ENCODE assay signal across 7 mouse cellular contexts in the genomic region with DNA sequence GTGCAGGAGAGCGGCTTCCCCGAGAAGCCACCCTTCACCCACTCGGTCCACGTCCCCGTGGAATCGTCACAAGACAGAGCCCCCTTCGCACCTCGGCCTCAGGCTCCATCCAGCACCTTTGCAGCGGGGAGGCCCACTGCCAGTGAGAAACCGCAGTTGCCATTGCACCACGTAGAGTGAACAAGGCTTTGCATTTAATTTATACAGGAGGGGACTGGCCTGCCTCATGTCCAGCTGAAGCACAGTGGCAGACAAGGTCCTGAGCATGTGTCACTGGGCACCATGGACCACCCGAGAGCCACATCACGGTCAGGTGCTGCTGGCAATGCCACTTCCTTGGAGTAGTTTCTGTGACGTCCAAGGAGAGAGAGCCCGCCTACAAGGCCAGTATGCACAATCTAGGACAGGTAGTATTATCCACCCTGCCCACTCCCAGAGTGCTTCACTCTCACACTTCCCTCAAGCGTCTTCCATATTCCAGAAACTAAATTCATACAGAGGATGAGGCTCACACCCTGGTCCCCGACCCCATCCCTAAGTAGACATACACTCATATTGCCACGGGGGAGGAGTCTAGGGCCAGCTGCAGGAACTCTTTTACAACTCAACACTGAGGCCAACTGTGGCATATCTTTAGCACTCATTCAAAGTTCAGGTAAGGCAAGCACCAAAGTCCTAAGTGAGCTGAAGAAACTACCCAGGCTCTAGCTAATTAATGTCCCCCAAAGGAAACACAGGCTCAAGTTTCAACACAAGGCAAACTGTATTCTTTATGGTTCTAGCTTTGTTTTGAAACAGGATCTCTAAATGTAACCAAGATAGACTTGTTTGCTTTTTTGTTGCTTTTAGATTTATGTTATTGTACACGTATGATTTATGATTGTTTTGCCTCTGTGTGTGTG.
DNase-seq lines count a peak whose midpoint lies in the region; ATAC-seq lines count a peak whose summit lies in the region.

No protein-coding gene starts in this region.

- H3K4me2 ChIP-seq in hindbrain, embryonic 16.5 days (ENCODE audit: low read length): peak overlapping the region; percentile 63

- peaks cover 62% of the 10 kb centered on the region for H3K4me1 ChIP-seq in megakaryocyte, embryonic 14.5 days
- H3K4me1 ChIP-seq in embryonic facial prominence, embryonic 10.5 days: peaks cover 65% of the 10 kb centered on the region
- peaks cover 45% of the 10 kb centered on the region for H3K4me1 ChIP-seq in hindbrain, embryonic 16.5 days (ENCODE audit: control insufficient read depth, insufficient read depth, low read depth, low read length)
- peaks cover 51% of the 10 kb centered on the region for H3K4me1 ChIP-seq in midbrain, embryonic 10.5 days

- H3K36me3 ChIP-seq in megakaryocyte, embryonic 14.5 days (replicated peaks; ENCODE audit: low read length): no peaks in the 10 kb centered on the region
- H3K36me3 ChIP-seq in embryonic facial prominence, embryonic 10.5 days (replicated peaks): no peaks in the 10 kb centered on the region
- no peaks in the 10 kb centered on the region for H3K36me3 ChIP-seq in hindbrain, embryonic 16.5 days (ENCODE audit: control insufficient read depth, insufficient read depth, low read length)
- H3K36me3 ChIP-seq in midbrain, embryonic 10.5 days: no peaks in the 10 kb centered on the region

- H3K9ac ChIP-seq in hindbrain, embryonic 16.5 days (ENCODE audit: low read depth, low read length): peak overlapping the region; percentile 91

- H3K27ac ChIP-seq in embryonic facial prominence, embryonic 10.5 days (replicated peaks): peak overlapping the region; percentile 93
- H3K27ac ChIP-seq in hindbrain, embryonic 16.5 days (ENCODE audit: low read depth, low read length): peak overlapping the region; percentile 97
- peak overlapping the region; percentile 90 for H3K27ac ChIP-seq in midbrain, embryonic 10.5 days (replicated peaks)

- no peaks in the 10 kb centered on the region for H3K9me3 ChIP-seq in megakaryocyte, embryonic 14.5 days
- H3K9me3 ChIP-seq in embryonic facial prominence, embryonic 10.5 days: no peaks in the 10 kb centered on the region
- H3K9me3 ChIP-seq in hindbrain, embryonic 16.5 days (ENCODE audit: control insufficient read depth, low read length): no peaks in the 10 kb centered on the region
- no peaks in the 10 kb centered on the region for H3K9me3 ChIP-seq in midbrain, embryonic 10.5 days (replicated peaks)

- no peak; the same call in 1 of the 2 replicates for ATAC-seq in megakaryocyte, adult 5-6 weeks (ENCODE audit: poor library complexity, severe bottlenecking)
- ATAC-seq in hindbrain, embryonic 16.5 days: peak; percentile 15

- 19% methylated on average over 19 of the region's 19 CpGs for WGBS in embryonic facial prominence, embryonic 10.5 days
- WGBS in hindbrain, embryonic 16.5 days: 17% methylated on average over 19 of the region's 19 CpGs
- 22% methylated on average over 19 of the region's 19 CpGs for WGBS in midbrain, embryonic 10.5 days

- H3K27me3 ChIP-seq in megakaryocyte, embryonic 14.5 days (replicated peaks): peaks cover 71% of the 10 kb centered on the region
- H3K27me3 ChIP-seq in embryonic facial prominence, embryonic 10.5 days (replicated peaks; ENCODE audit: low read depth, poor library complexity, severe bottlenecking): no peaks in the 10 kb centered on the region
- H3K27me3 ChIP-seq in hindbrain, embryonic 16.5 days (replicated peaks; ENCODE audit: control insufficient read depth, insufficient read depth, low read length): no peaks in the 10 kb centered on the region
- H3K27me3 ChIP-seq in midbrain, embryonic 10.5 days (ENCODE audit: low read depth, poor library complexity, severe bottlenecking): peaks cover 25% of the 10 kb centered on the region

- H3K4me3 ChIP-seq in megakaryocyte, embryonic 14.5 days (replicated peaks): peak overlapping the region; percentile 95
- peak overlapping the region; percentile 80 for H3K4me3 ChIP-seq in embryonic facial prominence, embryonic 10.5 days
- H3K4me3 ChIP-seq in hindbrain, embryonic 16.5 days (ENCODE audit: low read length): peak overlapping the region; percentile 68
- H3K4me3 ChIP-seq in midbrain, embryonic 10.5 days: peak overlapping the region; percentile 79

- no peak for DNase-seq in embryonic facial prominence, embryonic 10.5 days (ENCODE audit: low spot score)
- no peak for DNase-seq in midbrain, embryonic 10.5 days (ENCODE audit: low spot score)
- DNase-seq in thymus, postnatal 4 days: peak; percentile 66
- DNase-seq in frontal cortex, postnatal 10 days (ENCODE audit: low spot score in 2 of 2): no peak
